ENCODE assay signal across 20 mouse cellular contexts in genomic region chr3:157847338-157848284, GRCm38 (mm10).
A peak's percentile ranks its signal among the peaks of the same experiment; 100 is the strongest.
DNase-seq lines count a peak whose midpoint lies in the region; ATAC-seq and TF ChIP-seq lines count a peak whose summit lies in the region.
"Had no signal": no experiment of that assay in that cellular context is flagged by ENCODE, and none has a peak within 500 bp of the region (broad histone marks: within the 10 kb centered on the region; RNA-seq: fewer than 3 reads in every experiment).

No protein-coding gene starts in this region.

- H3K4me3 ChIP-seq in heart, embryonic 12.5 days, result no peak overlapping the region
- no peak overlapping the region for H3K4me3 ChIP-seq in stomach, postnatal 0 days (ENCODE audit: low read depth, low read length)
- H3K4me3 ChIP-seq: embryonic facial prominence, embryonic 15.5 days; hindbrain, embryonic 13.5 days; liver, embryonic 12.5 days had no signal

- 16% methylated on average over 7 of the region's 7 CpGs for WGBS in heart, embryonic 12.5 days
- WGBS in stomach, postnatal 0 days, result 45% methylated on average over 7 of the region's 7 CpGs

- no peaks in the 10 kb centered on the region for H3K36me3 ChIP-seq in heart, embryonic 12.5 days
- H3K36me3 ChIP-seq in stomach, postnatal 0 days (ENCODE audit: control insufficient read depth, insufficient read depth, low read length), result no peaks in the 10 kb centered on the region
- H3K36me3 ChIP-seq: embryonic facial prominence, embryonic 15.5 days; G1E; hindbrain, embryonic 13.5 days; liver, embryonic 12.5 days had no signal

- H3K27me3 ChIP-seq in heart, embryonic 12.5 days (replicated peaks), result no peaks in the 10 kb centered on the region
- H3K27me3 ChIP-seq in stomach, postnatal 0 days (ENCODE audit: control insufficient read depth, insufficient read depth, low read length), result no peaks in the 10 kb centered on the region
- H3K27me3 ChIP-seq: embryonic facial prominence, embryonic 15.5 days; hindbrain, embryonic 13.5 days; liver, embryonic 12.5 days had no signal

- no peak for TF ChIP-seq CTCF in brain, embryonic 14.5 days (IDR thresholded peaks at IDR 0.05; ENCODE audit: borderline replicate concordance, extremely low read depth, insufficient read depth, insufficient read length)
- TF ChIP-seq CTCF in stomach, postnatal 0 days (IDR thresholded peaks at IDR 0.05; ENCODE audit: low read depth), result peak; percentile 26; the same call in 1 of the 2 replicates

- H3K4me2 ChIP-seq in heart, embryonic 12.5 days, result peak overlapping the region; percentile 26
- H3K4me2 ChIP-seq in stomach, postnatal 0 days (replicated peaks; ENCODE audit: low read depth), result no peak overlapping the region
- H3K4me2 ChIP-seq: embryonic facial prominence, embryonic 15.5 days; hindbrain, embryonic 13.5 days; liver, embryonic 12.5 days; midbrain, embryonic 11.5 days had no signal

- H3K9me3 ChIP-seq in heart, embryonic 12.5 days (replicated peaks), result 0 out of 2 replicates have a peak, but pooled peaks cover 2% of the 10 kb centered on the region
- H3K9me3 ChIP-seq in stomach, postnatal 0 days (ENCODE audit: control insufficient read depth, low read length), result no peaks in the 10 kb centered on the region
- H3K9me3 ChIP-seq: embryonic facial prominence, embryonic 15.5 days; G1E; hindbrain, embryonic 13.5 days; liver, embryonic 12.5 days had no signal

- ATAC-seq in heart, embryonic 12.5 days (ENCODE audit: insufficient number of reproducible peaks, low FRiP score), result peak; percentile 75
- no peak for ATAC-seq in stomach, postnatal 0 days (ENCODE audit: low FRiP score, low TSS enrichment)
- ATAC-seq: activated CD4-positive, CD25-positive, alpha-beta regulatory T cell, adult 4 months; forebrain, embryonic 16.5 days; liver, embryonic 12.5 days had no signal

- no peak for TF ChIP-seq EP300 in stomach, postnatal 0 days (optimal IDR thresholded peaks at IDR 0.05)

- no peak overlapping the region for H3K9ac ChIP-seq in heart, embryonic 12.5 days
- no peak overlapping the region for H3K9ac ChIP-seq in stomach, postnatal 0 days (ENCODE audit: low read length)
- H3K9ac ChIP-seq: embryonic facial prominence, embryonic 15.5 days; hindbrain, embryonic 13.5 days; liver, embryonic 12.5 days had no signal

- TF ChIP-seq POLR2A in brain, embryonic 14.5 days (IDR thresholded peaks at IDR 0.05; ENCODE audit: borderline replicate concordance, extremely low read depth, insufficient read depth, insufficient read length, poor library complexity, severe bottlenecking), result no peak

- peaks cover 21% of the 10 kb centered on the region for H3K4me1 ChIP-seq in heart, embryonic 12.5 days (replicated peaks)
- no peaks in the 10 kb centered on the region for H3K4me1 ChIP-seq in stomach, postnatal 0 days (replicated peaks; ENCODE audit: control insufficient read depth, insufficient read depth)
- H3K4me1 ChIP-seq: embryonic facial prominence, embryonic 15.5 days; liver, embryonic 12.5 days had no signal

- no peak for DNase-seq in heart, adult 18-20 months
- DNase-seq in layer of hippocampus, adult 9-11 months, result peak; percentile 3
- DNase-seq in layer of hippocampus, postnatal 25 days (ENCODE audit: extremely low spot score in 1 of 2, low spot score in 1 of 2), result no peak
- DNase-seq in brain, embryonic 14.5 days (ENCODE audit: low read depth), result peak; percentile 9
- DNase-seq in stomach, postnatal 0 days (ENCODE audit: low spot score), result no peak
- DNase-seq in lung, postnatal 14 days, result no peak
- no peak for DNase-seq in thymus, postnatal 0 days (ENCODE audit: low spot score)
- DNase-seq: cerebellum, adult 11 months; left cerebral cortex, postnatal 4 days; lung, postnatal 10 days; thymus, postnatal 4 days had no signal

- H3K27ac ChIP-seq in heart, embryonic 12.5 days (ENCODE audit: poor library complexity, severe bottlenecking), result peak overlapping the region; percentile 97
- no peak overlapping the region for H3K27ac ChIP-seq in stomach, postnatal 0 days (replicated peaks)
- H3K27ac ChIP-seq: embryonic facial prominence, embryonic 15.5 days; hindbrain, embryonic 13.5 days; kidney, postnatal 0 days; liver, embryonic 12.5 days had no signal

Comparison
In these comparisons a context has a peak if more than half of its experiments do, and no peak if none do; other contexts are left out.
1. DNase-seq: peak in layer of hippocampus, adult 9-11 months (single experiment) and brain, embryonic 14.5 days (single experiment); none in heart, adult 18-20 months (0 of 2), layer of hippocampus, postnatal 25 days (0 of 2), stomach, postnatal 0 days (single experiment), lung, postnatal 14 days (single experiment) and thymus, postnatal 0 days (single experiment).